Mouse (Mus musculus) hindbrain, embryonic 10.5 days (tissue): Measurements from ENCODE around the gene Gypa. TPM values are rescaled to one million over a fixed set of nuclear protein-coding genes. Genes with fewer than 3 reads are reported as not detected.

Source experiments
- polyA plus RNA-seq: library from polyadenylated mRNA; unstranded; fragments of >200 nt; fragmentation: Nextera tagmentation; extraction: Ambion mirVana; gene quantifications from 2 replicates; pipeline ENCODE4 v1.2.1, GENCODE M21; 2016

Gene Gypa
- polyA plus RNA-seq, 1 experiment from 2014 or later, result 15.7 TPM

Other genes with a start within 250 kb of the Gypa start
- gene Frem3, start 117.3 kb downstream of the Gypa start, polyA plus RNA-seq, result 0.02 and 0.03 TPM in 2 replicates
- 82.3 and 113 TPM in 2 replicates for gene Smarca5, start 245.7 kb downstream of the Gypa start, polyA plus RNA-seq